In the genomic region with DNA sequence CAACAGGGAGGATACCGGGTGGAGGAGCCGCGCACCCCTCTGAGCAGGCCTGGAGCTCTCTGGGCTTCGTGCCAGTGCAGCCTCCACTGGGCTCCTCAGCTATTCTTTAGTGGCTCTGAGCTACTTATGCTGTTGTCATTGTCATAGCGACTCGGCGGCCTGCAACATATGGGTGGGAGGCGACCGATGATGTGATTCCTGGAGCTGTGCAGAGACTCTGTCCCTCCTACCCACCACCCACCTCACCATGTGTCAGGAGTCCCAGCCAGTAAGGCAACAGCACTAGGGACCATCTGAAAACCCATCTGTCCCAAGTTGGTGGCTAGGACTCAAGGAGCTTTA, we compare ENCODE assay signal across 9 mouse cellular contexts. TPM values are rescaled to one million over a fixed set of nuclear protein-coding genes. Genes with fewer than 3 reads are reported as not detected.
DNase-seq lines count a peak whose midpoint lies in the region; ATAC-seq and TF ChIP-seq lines count a peak whose summit lies in the region.
"Had no signal": no experiment of that assay in that cellular context is flagged by ENCODE, and none has a peak within 500 bp of the region (broad histone marks: within the 10 kb centered on the region; RNA-seq: fewer than 3 reads in every experiment).

No protein-coding gene starts in this region.

- peak overlapping the region; percentile 48 for H3K27ac ChIP-seq in forebrain, embryonic 10.5 days
- H3K27ac ChIP-seq in forebrain, embryonic 11.5 days (ENCODE audit: low read depth, low read length): no peak overlapping the region
- H3K27ac ChIP-seq in hindbrain, embryonic 15.5 days (replicated peaks): 0 out of 2 replicates have a peak overlapping the region, but pooled peaks have one; percentile 30
- peak overlapping the region; percentile 97 for H3K27ac ChIP-seq in liver, embryonic 13.5 days
- H3K27ac ChIP-seq in stomach, embryonic 16.5 days (ENCODE audit: low read length): no peak overlapping the region
- H3K27ac ChIP-seq in gastrocnemius, adult 2 months: no peak overlapping the region
- H3K27ac ChIP-seq: lung, embryonic 15.5 days had no signal

- 0 out of 2 replicates have a peak, but pooled peaks cover 3% of the 10 kb centered on the region for H3K4me1 ChIP-seq in forebrain, embryonic 10.5 days
- no peaks in the 10 kb centered on the region for H3K4me1 ChIP-seq in forebrain, embryonic 11.5 days (replicated peaks; ENCODE audit: control insufficient read depth, insufficient read depth, low read length)
- H3K4me1 ChIP-seq in hindbrain, embryonic 15.5 days (replicated peaks): peaks cover 14% of the 10 kb centered on the region
- peaks cover 62% of the 10 kb centered on the region for H3K4me1 ChIP-seq in liver, embryonic 13.5 days (replicated peaks)
- H3K4me1 ChIP-seq in stomach, embryonic 16.5 days (ENCODE audit: control insufficient read depth, insufficient read depth, low read length): peaks cover 9% of the 10 kb centered on the region; the same call in 1 of the 2 replicates
- H3K4me1 ChIP-seq: lung, embryonic 15.5 days had no signal

- H3K4me2 ChIP-seq in forebrain, embryonic 11.5 days (ENCODE audit: low read depth, low read length, severe bottlenecking): no peak overlapping the region
- no peak overlapping the region for H3K4me2 ChIP-seq in hindbrain, embryonic 15.5 days
- no peak overlapping the region for H3K4me2 ChIP-seq in liver, embryonic 13.5 days
- H3K4me2 ChIP-seq in stomach, embryonic 16.5 days (ENCODE audit: low read depth, low read length): no peak overlapping the region
- H3K4me2 ChIP-seq: lung, embryonic 15.5 days had no signal

- H3K9me3 ChIP-seq in forebrain, embryonic 10.5 days: no peaks in the 10 kb centered on the region
- no peaks in the 10 kb centered on the region for H3K9me3 ChIP-seq in forebrain, embryonic 11.5 days (ENCODE audit: control insufficient read depth, low read length)
- no peaks in the 10 kb centered on the region for H3K9me3 ChIP-seq in hindbrain, embryonic 15.5 days
- H3K9me3 ChIP-seq in liver, embryonic 13.5 days (replicated peaks): no peaks in the 10 kb centered on the region
- no peaks in the 10 kb centered on the region for H3K9me3 ChIP-seq in stomach, embryonic 16.5 days (replicated peaks; ENCODE audit: control insufficient read depth, low read length)
- H3K9me3 ChIP-seq: lung, embryonic 15.5 days had no signal

- no peak for ATAC-seq in forebrain, embryonic 11.5 days (replicated peaks; ENCODE audit: low FRiP score)
- ATAC-seq in hindbrain, embryonic 15.5 days (ENCODE audit: low FRiP score, low read depth): peak; percentile 78
- peak; percentile 29 for ATAC-seq in liver, embryonic 13.5 days (ENCODE audit: low read depth)
- peak; percentile 56; the same call in 1 of the 2 replicates for ATAC-seq in stomach, embryonic 16.5 days (ENCODE audit: insufficient read depth, low FRiP score)

- no peak for TF ChIP-seq CTCF in gastrocnemius, adult 2 months (IDR thresholded peaks at IDR 0.05)

- no peaks in the 10 kb centered on the region for H3K36me3 ChIP-seq in forebrain, embryonic 10.5 days (replicated peaks)
- no peaks in the 10 kb centered on the region for H3K36me3 ChIP-seq in forebrain, embryonic 11.5 days (ENCODE audit: control insufficient read depth, insufficient read depth, low read length)
- no peaks in the 10 kb centered on the region for H3K36me3 ChIP-seq in hindbrain, embryonic 15.5 days
- H3K36me3 ChIP-seq in liver, embryonic 13.5 days: no peaks in the 10 kb centered on the region
- no peaks in the 10 kb centered on the region for H3K36me3 ChIP-seq in stomach, embryonic 16.5 days (ENCODE audit: control insufficient read depth, insufficient read depth, low read length)
- H3K36me3 ChIP-seq: lung, embryonic 15.5 days had no signal

- no peaks in the 10 kb centered on the region for H3K27me3 ChIP-seq in forebrain, embryonic 10.5 days (ENCODE audit: poor library complexity, severe bottlenecking)
- H3K27me3 ChIP-seq in forebrain, embryonic 11.5 days (ENCODE audit: control insufficient read depth, insufficient read depth, low read length): no peaks in the 10 kb centered on the region
- no peaks in the 10 kb centered on the region for H3K27me3 ChIP-seq in hindbrain, embryonic 15.5 days
- H3K27me3 ChIP-seq in liver, embryonic 13.5 days: no peaks in the 10 kb centered on the region
- no peaks in the 10 kb centered on the region for H3K27me3 ChIP-seq in stomach, embryonic 16.5 days (ENCODE audit: control insufficient read depth, insufficient read depth, low read length)
- H3K27me3 ChIP-seq: lung, embryonic 15.5 days had no signal

- no peak for DNase-seq in forebrain, embryonic 10.5 days (ENCODE audit: extremely low spot score, low spot score)
- no peak for DNase-seq in forebrain, embryonic 11.5 days (ENCODE audit: low spot score)
- peak; percentile 27 for DNase-seq in cerebellum, adult 9-11 months
- DNase-seq in liver, embryonic 13.5 days: no peak
- no peak for DNase-seq in gastrocnemius, adult 2 months
- DNase-seq in lung, postnatal 25 days (ENCODE audit: low spot score): no peak

- 90% methylated on average over 9 of the region's 9 CpGs for WGBS in forebrain, embryonic 10.5 days
- 90% methylated on average over 9 of the region's 9 CpGs for WGBS in forebrain, embryonic 11.5 days
- 25% methylated on average over 9 of the region's 9 CpGs for WGBS in hindbrain, embryonic 15.5 days
- 83% methylated on average over 9 of the region's 9 CpGs for WGBS in liver, embryonic 13.5 days (ENCODE audit: insufficient replicate concordance)
- 70% methylated on average over 9 of the region's 9 CpGs for WGBS in stomach, embryonic 16.5 days

- no peak overlapping the region for H3K4me3 ChIP-seq in forebrain, embryonic 10.5 days
- H3K4me3 ChIP-seq in forebrain, embryonic 11.5 days (ENCODE audit: low read depth, low read length): no peak overlapping the region
- H3K4me3 ChIP-seq in hindbrain, embryonic 15.5 days: no peak overlapping the region
- no peak overlapping the region for H3K4me3 ChIP-seq in liver, embryonic 13.5 days (replicated peaks)
- H3K4me3 ChIP-seq in stomach, embryonic 16.5 days (replicated peaks; ENCODE audit: low read length): no peak overlapping the region
- no peak overlapping the region for H3K4me3 ChIP-seq in gastrocnemius, adult 2 months
- H3K4me3 ChIP-seq: lung, embryonic 15.5 days had no signal

- H3K9ac ChIP-seq in forebrain, embryonic 11.5 days (ENCODE audit: low read length): no peak overlapping the region
- no peak overlapping the region for H3K9ac ChIP-seq in hindbrain, embryonic 15.5 days
- H3K9ac ChIP-seq in liver, embryonic 13.5 days: peak overlapping the region; percentile 49
- H3K9ac ChIP-seq in stomach, embryonic 16.5 days (ENCODE audit: low read length): no peak overlapping the region
- H3K9ac ChIP-seq: lung, embryonic 15.5 days had no signal

- intact Hi-C loops in gastrocnemius, adult 2 months (cut with DNase I): no loop called here

RNA-seq across cellular contexts. Expression of a gene that starts 16.2 kb away (rescaled TPM):
- not detected in 2 replicates for polyA plus RNA-seq in forebrain, embryonic 10.5 days (2016; fragmentation: Nextera tagmentation; extraction: Ambion mirVana)
- polyA plus RNA-seq in forebrain, embryonic 11.5 days (2014; fragmentation: Nextera tagmentation; extraction: Ambion mirVana): 0.41 TPM in 1 of 2 replicates, not detected in the other
- polyA plus RNA-seq in hindbrain, embryonic 15.5 days (2015; fragmentation: Nextera tagmentation; extraction: Ambion mirVana): not detected in 2 replicates
- polyA plus RNA-seq in liver, embryonic 13.5 days (2015; fragmentation: Nextera tagmentation; extraction: Ambion mirVana): 10.6 and 13.1 TPM in 2 replicates
- polyA plus RNA-seq in stomach, embryonic 16.5 days (2015; fragmentation: Nextera tagmentation; extraction: Ambion mirVana): 1.8 and 2.5 TPM in 2 replicates
- total RNA-seq in gastrocnemius, adult 2 months (2021): not detected

Comparison
In these comparisons a context has a peak if more than half of its experiments do, and no peak if none do; other contexts are left out.
1. H3K27ac ChIP-seq: peak in forebrain, embryonic 10.5 days (single experiment), hindbrain, embryonic 15.5 days (single experiment) and liver, embryonic 13.5 days (single experiment); none in forebrain, embryonic 11.5 days (single experiment), stomach, embryonic 16.5 days (single experiment) and gastrocnemius, adult 2 months (single experiment).